Mouse (Mus musculus) lung, postnatal 25 days (tissue): Measurements from ENCODE around the gene Kif1c.
A peak's percentile ranks its signal among the peaks of the same experiment; 100 is the strongest.

ENCODE experiments used
- DNase-seq: peaks from one replicate; pipeline ENCODE4 v3.0.0; 2022; ENCODE audit warnings: low spot score

The Kif1c gene

GRCm38 (mm10) chr11:70699722-70700556, at the start of gene Kif1c, which contains the start of gene Inca1:
TSS of gene Kif1c (plus strand) at chr11:70700548.
TSS of gene Inca1 (minus strand) at chr11:70700155.
- peak; percentile 94 for DNase-seq

DNA sequence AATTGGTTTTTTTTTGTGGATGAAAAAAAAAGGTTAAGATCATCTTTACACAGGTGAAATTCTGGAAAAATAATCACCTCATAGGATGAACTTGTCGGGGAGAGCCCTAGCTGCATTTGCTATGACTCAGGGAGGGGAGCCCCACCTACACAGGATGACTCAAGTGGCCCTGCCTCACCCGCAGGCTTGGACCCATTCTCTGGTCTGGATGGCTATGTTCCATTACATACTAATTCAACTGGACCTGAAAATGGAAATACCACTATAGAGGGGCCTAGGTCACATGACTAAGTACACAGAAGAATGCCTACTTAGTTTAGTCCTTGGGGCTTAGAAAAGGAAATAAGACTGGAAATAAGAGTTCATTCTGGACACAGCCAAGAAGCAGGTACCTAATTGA, 49.0 kb upstream of the Kif1c start:
- DNase-seq = no peak

GRCm38 (mm10) chr11:70652029-70652883, 48.1 kb upstream of the Kif1c start:
- no peak for DNase-seq

- peak; percentile 55 for DNase-seq
Measured at GRCm38 (mm10) chr11:70652884-70653344, 47.4 kb upstream of the Kif1c start.

GRCm38 (mm10) chr11:70653345-70654197, 46.8 kb upstream of the Kif1c start:
- DNase-seq = peak; percentile 64

DNA sequence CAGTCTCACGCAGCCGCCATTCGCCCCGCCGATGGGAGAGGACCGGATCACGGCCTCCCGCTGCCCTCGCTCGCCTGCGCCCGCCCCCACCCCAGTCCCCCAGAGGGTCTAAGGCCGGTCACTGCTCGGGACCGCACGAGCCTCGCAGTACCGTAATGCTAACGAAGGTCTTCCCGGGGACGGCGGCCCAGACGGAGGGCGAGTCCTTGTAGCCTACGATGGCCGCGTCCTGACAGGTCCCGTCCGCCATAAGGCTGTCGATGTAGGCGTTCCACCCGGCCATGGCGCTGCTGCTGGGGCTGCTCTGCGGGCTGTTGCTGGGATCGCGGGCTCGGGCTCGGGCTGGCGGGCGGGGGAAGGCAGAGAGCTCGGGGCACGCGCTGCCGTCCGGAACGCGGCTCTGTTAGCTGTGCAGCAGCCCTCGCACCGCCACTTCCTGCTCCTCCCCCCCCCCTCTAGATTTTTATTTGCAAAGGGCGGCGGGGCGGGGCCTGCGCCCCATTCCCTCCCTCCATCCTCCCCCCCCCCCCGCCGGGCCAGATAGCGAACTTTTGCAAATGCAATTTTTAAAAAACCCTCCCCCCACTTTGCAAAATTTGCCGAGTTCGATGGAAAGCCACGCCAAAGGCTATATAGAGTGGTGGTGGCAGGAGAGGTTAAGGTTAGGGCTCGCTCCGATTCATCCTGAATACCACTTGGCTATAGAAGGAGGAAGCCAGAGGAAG, 46.0 kb upstream of the Kif1c start, which contains the start of gene Pfn1:
TSS of gene Pfn1 (minus strand) at position 447 of the 725 bp plus-strand sequence.
- DNase-seq = peak; percentile 59

DNA sequence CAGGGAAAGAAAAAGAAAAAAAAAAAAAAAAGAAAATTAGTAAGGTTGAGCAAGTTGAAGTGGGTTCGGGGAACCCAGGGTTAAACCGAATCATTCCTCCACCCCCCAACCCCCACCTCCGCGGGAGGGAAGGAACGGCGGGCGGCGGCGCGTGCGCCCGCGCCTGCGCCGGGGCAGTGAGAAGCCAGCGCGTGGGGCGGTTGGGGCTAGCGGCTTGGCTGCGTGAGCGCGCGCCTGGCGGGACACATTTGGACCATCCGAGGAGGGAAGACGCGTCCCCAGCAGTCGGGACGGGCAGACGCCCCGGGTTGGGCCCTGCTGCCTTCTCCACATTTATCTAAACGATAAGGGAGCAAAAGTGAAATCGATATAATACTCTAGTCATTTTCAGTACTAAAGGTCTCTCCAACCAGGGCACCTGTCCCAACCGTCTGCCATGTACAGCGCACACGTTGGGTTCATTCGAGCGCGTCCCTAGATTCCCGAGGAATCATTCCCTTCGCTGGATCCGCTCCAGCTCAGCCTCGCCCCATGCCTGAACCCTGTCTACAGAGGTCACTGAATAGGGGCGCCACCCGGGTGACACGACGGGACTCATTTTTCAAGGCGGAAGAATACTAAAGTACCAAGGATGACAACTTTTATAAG, 45.3 kb upstream of the Kif1c start:
- DNase-seq = peak; percentile 78

GRCm38 (mm10) chr11:70655571-70656455, 44.5 kb upstream of the Kif1c start:
- DNase-seq = peak; percentile 44

DNA sequence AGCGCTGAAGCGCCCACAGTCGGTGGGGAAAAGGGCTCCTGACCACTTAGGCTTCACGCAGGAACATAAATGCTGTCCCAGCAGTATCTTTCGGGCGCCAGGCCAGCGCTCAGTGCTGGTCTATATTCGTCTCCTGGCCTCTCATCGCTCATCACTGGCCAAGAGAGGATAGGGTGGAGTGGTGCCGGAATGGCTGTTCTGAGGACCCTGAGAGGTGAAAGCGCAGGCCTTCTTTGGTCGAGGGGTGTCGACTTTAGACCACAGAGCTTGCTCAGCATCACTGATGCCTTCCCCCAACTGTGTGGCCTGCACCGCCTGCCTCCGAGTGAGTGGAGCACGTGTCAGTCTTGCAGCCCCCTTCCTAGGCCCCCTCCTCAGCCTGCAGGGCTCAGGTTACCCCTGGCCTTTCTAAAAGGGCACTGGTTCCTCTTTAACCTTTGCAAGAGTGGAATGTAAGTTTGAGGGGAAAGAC, 43.9 kb upstream of the Kif1c start:
- no peak for DNase-seq

DNA sequence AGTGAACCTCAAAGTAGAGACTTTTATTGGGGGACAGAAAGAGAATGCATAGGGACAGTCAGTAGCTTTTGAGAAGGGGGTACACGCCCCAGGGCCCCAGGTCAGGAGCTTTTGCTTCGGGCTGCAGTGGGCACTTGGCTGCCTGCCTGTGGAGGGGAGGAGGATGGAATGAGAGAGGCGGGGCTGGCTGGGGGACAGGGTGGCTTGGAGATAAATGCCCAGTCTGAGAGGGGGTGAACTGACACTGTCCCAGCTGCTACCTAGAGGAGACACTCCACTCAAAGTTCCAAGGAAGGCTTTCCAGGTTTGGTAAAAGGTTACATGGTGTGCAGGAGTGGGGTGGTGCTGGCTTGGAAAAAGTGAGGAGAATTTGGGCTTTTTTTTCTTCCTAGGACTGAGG, 43.4 kb upstream of the Kif1c start, which contains the start of gene Eno3:
TSS of gene Eno3 (plus strand) at position 239 of the 400 bp plus-strand sequence.
- DNase-seq = no peak

GRCm38 (mm10) chr11:70657573-70657972, 42.8 kb upstream of the Kif1c start:
- no peak for DNase-seq

DNA sequence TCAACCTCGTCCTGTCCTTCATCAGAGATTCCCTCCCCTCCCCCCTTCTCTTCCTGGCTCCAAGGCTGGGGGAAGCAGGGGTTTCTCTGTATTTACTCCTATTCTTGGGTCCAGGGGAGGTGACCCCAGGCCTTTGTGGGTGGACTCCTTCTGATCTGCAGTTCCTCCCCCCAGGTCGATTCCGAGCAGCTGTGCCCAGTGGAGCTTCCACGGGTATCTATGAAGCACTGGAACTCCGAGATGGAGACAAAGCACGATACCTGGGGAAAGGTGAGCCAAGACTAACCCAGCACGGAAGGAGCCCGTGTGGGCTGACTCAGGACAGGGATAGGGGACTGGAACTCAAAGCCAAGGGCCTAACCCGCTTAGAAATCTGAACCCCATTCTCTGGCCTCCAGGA, 42.4 kb upstream of the Kif1c start:
- no peak for DNase-seq

DNA sequence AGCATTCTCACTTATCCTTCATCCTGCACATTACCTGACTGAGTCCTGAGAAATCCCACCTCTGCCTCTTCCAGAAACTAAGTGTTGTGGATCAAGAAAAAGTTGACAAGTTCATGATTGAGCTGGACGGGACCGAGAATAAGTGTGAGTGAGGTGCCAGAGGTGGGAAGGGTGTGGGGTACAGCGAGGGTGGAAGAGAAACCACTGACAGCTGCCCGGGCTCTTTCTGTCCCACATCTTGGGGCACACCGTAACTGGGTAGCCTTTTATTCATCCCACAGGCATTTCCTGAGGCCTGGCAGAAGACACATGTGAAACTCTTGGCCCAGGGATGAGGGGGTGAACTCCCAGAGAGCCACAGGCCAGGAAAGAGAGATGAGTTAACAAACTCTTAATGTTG, 41.8 kb upstream of the Kif1c start:
- no peak for DNase-seq

- no peak for DNase-seq
Measured at GRCm38 (mm10) chr11:70658942-70659341, 41.4 kb upstream of the Kif1c start.

- no peak for DNase-seq
Measured at GRCm38 (mm10) chr11:70660571-70660970, 39.8 kb upstream of the Kif1c start.

GRCm38 (mm10) chr11:70663101-70663500, 37.2 kb upstream of the Kif1c start:
- no peak for DNase-seq

- no peak for DNase-seq
Measured at GRCm38 (mm10) chr11:70663957-70664356, 36.4 kb upstream of the Kif1c start.

- no peak for DNase-seq
Measured at GRCm38 (mm10) chr11:70664741-70665140, 35.6 kb upstream of the Kif1c start.

DNA sequence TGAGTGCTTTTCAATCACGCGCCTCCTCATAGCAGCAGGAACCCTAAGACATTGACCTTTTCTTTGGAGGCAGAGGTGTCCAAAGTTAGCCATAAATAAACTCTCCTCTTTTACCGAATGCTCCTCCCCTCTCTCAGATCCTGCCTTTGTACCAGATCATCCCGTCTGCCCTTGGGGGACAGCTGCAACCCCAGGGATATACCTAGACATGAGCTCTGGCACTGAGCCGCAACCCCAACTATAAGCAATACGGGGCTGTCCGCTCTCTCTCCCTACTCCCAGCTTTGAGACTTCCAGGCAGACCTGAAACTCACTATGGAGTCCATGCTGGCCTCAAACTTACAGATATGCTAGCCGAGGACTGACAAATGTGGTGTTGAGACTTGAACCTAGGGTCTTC, 33.7 kb upstream of the Kif1c start:
- no peak for DNase-seq
